In the genomic region with DNA sequence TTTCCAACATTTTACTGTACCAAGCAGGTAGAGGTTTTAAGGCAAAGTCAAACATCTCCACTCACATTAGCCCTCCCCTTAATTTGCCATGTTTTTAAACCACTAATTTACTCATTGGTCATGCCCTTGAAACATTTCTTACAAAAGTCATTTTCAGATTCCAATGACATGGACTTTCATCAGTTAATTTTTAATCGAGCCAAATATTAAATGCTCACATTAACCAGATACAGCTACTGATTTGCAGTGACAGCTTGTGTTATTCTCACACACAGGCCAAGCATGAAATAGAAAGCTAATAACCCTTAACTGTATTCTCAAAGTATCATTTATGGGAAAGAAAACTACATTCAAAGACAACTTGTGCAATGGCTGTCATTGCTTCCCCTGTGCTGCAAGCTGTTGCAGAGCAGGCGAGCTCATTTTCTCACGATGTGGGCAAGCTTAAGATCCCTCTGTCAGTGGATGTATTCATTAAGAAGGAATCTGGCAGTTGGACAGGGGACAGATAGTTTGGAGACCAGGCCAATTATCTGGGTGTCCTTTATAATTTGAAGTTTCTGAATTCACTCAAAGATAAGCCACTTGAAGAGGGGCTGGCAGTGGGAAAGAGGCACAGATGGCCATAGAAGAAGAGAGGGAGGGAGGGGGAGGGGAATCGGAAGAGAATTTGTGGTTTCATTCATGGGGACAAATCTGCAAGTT, we compare ENCODE assay signal across 8 mouse cellular contexts. TPM values are rescaled to one million over a fixed set of nuclear protein-coding genes. Genes with fewer than 3 reads are reported as not detected.
DNase-seq lines count a peak whose midpoint lies in the region; ATAC-seq and TF ChIP-seq lines count a peak whose summit lies in the region.
"Had no signal": no experiment of that assay in that cellular context is flagged by ENCODE, and none has a peak within 500 bp of the region (broad histone marks: within the 10 kb centered on the region; RNA-seq: fewer than 3 reads in every experiment).

No protein-coding gene starts in this region.

- no peak for TF ChIP-seq CTCF in CH12.LX (conservative IDR thresholded peaks at IDR 0.05 in 1 of 2, IDR thresholded peaks at IDR 0.05 in 1 of 2; ENCODE audit: low read depth in 2 of 2, low read length in 2 of 2)

- ATAC-seq in intestine, embryonic 16.5 days: 0 out of 2 replicates have a peak, but pooled peaks have one; percentile 17
- no peak for ATAC-seq in intestine, embryonic 15.5 days
- ATAC-seq in hindbrain, embryonic 16.5 days: peak; percentile 82

- no peaks in the 10 kb centered on the region for H3K9me3 ChIP-seq in intestine, embryonic 16.5 days (ENCODE audit: control insufficient read depth, low read length)
- no peaks in the 10 kb centered on the region for H3K9me3 ChIP-seq in intestine, embryonic 15.5 days
- H3K9me3 ChIP-seq in CH12.LX (replicated peaks; ENCODE audit: low read length): no peaks in the 10 kb centered on the region
- H3K9me3 ChIP-seq in hindbrain, embryonic 16.5 days (ENCODE audit: control insufficient read depth, low read length): no peaks in the 10 kb centered on the region

- H3K79me2 ChIP-seq in CH12.LX (replicated peaks; ENCODE audit: control insufficient read depth, extremely low read depth, insufficient read depth, poor library complexity, severe bottlenecking): peaks cover 18% of the 10 kb centered on the region

- TF ChIP-seq EP300 in CH12.LX (IDR thresholded peaks at IDR 0.05; ENCODE audit: low read length): no peak

- H3K4me3 ChIP-seq in intestine, embryonic 16.5 days (ENCODE audit: low read length): no peak overlapping the region
- no peak overlapping the region for H3K4me3 ChIP-seq in intestine, embryonic 15.5 days (replicated peaks)
- no peak overlapping the region for H3K4me3 ChIP-seq in CH12.LX (replicated peaks in 1 of 3; ENCODE audit: low read depth in 2 of 3, low read length in 2 of 3, poor library complexity in 1 of 3)
- H3K4me3 ChIP-seq in hindbrain, embryonic 16.5 days (ENCODE audit: low read length): no peak overlapping the region

- peaks cover 6% of the 10 kb centered on the region for H3K4me1 ChIP-seq in intestine, embryonic 16.5 days (ENCODE audit: control insufficient read depth, insufficient read depth, low read length)
- H3K4me1 ChIP-seq in intestine, embryonic 15.5 days (replicated peaks): no peaks in the 10 kb centered on the region
- peaks cover 5 to 51% of the 10 kb centered on the region in 2 experiments; a peak in 3 of 4 replicates for H3K4me1 ChIP-seq in CH12.LX (ENCODE audit: control insufficient read depth in 1 of 2, insufficient read depth in 2 of 2)
- H3K4me1 ChIP-seq in hindbrain, embryonic 16.5 days (ENCODE audit: control insufficient read depth, insufficient read depth, low read depth, low read length): no peaks in the 10 kb centered on the region; the same call in 1 of the 2 replicates

- no peaks in the 10 kb centered on the region for H3K27me3 ChIP-seq in intestine, embryonic 16.5 days (replicated peaks; ENCODE audit: control insufficient read depth, insufficient read depth, low read length)
- H3K27me3 ChIP-seq in intestine, embryonic 15.5 days (replicated peaks): no peaks in the 10 kb centered on the region
- no peaks in the 10 kb centered on the region for H3K27me3 ChIP-seq in CH12.LX (replicated peaks)
- no peaks in the 10 kb centered on the region for H3K27me3 ChIP-seq in hindbrain, embryonic 16.5 days (replicated peaks; ENCODE audit: control insufficient read depth, insufficient read depth, low read length)

- 58% methylated on average over 4 of the region's 4 CpGs for WGBS in intestine, embryonic 16.5 days
- WGBS in intestine, embryonic 15.5 days: 58% methylated on average over 4 of the region's 4 CpGs
- 40% methylated on average over 4 of the region's 4 CpGs for WGBS in hindbrain, embryonic 16.5 days

- H3K4me2 ChIP-seq in intestine, embryonic 16.5 days (ENCODE audit: low read depth, low read length): no peak overlapping the region
- H3K4me2 ChIP-seq in intestine, embryonic 15.5 days (replicated peaks): no peak overlapping the region
- H3K4me2 ChIP-seq in CH12.LX (ENCODE audit: insufficient read depth, low read depth, poor library complexity, severe bottlenecking): 0 out of 2 replicates have a peak overlapping the region, but pooled peaks have one; percentile 32
- H3K4me2 ChIP-seq in hindbrain, embryonic 16.5 days (ENCODE audit: low read length): 0 out of 2 replicates have a peak overlapping the region, but pooled peaks have one; percentile 10

- dilution Hi-C loops in CH12.LX (cut with MboI; ENCODE audit: extremely low pct_ligation_motif_present, extremely low pct_unique_long_range_greater_than_20kb, low sequenced_read_pairs): loop anchor here (25.0 kb wide), 1 partner anchor 165 kb away; no protein-coding TSS in a partner anchor

- no peak for TF ChIP-seq RAD21 in CH12.LX (IDR thresholded peaks at IDR 0.05; ENCODE audit: low read depth, low read length)

- no peaks in the 10 kb centered on the region; the same call in 1 of the 2 replicates for H3K36me3 ChIP-seq in intestine, embryonic 16.5 days (ENCODE audit: control insufficient read depth, insufficient read depth, low read length)
- H3K36me3 ChIP-seq in intestine, embryonic 15.5 days: no peaks in the 10 kb centered on the region
- peaks cover 0 to 7% of the 10 kb centered on the region in 2 experiments for H3K36me3 ChIP-seq in CH12.LX (replicated peaks in 1 of 2; ENCODE audit: control insufficient read depth in 1 of 2, insufficient read depth in 1 of 2, low read length in 1 of 2)
- H3K36me3 ChIP-seq in hindbrain, embryonic 16.5 days (ENCODE audit: control insufficient read depth, insufficient read depth, low read length): no peaks in the 10 kb centered on the region

- no peak overlapping the region for H3K27ac ChIP-seq in intestine, embryonic 16.5 days (ENCODE audit: low read length)
- H3K27ac ChIP-seq in intestine, embryonic 15.5 days: no peak overlapping the region
- no peak overlapping the region for H3K27ac ChIP-seq in CH12.LX (ENCODE audit: insufficient read depth, low read depth)
- peak overlapping the region; percentile 31; the same call in 1 of the 2 replicates for H3K27ac ChIP-seq in hindbrain, embryonic 16.5 days (ENCODE audit: low read depth, low read length)
- H3K27ac ChIP-seq: macrophage had no signal

- peak; percentile 54 for DNase-seq in 3T3-L1 (ENCODE audit: low read depth, low spot score)
- DNase-seq in CH12.LX (ENCODE audit: extremely low read depth): no peak
- no peak for DNase-seq in spleen, postnatal 36 days (ENCODE audit: low spot score in 2 of 2)
- no peak for DNase-seq in adrenal gland, postnatal 14 days

- no peak for TF ChIP-seq POLR2A in CH12.LX (IDR thresholded peaks at IDR 0.05; ENCODE audit: low read depth, low read length)

- in situ Hi-C loops in CH12.LX (cut with MboI; ENCODE audit: low pct_ligation_motif_present, low pct_unique_long_range_greater_than_20kb, low sequenced_read_pairs): loop anchor here (10.0 to 25.0 kb wide), 2 partner anchors 48 to 640 kb away; no protein-coding TSS in a partner anchor

- H3K9ac ChIP-seq in intestine, embryonic 16.5 days (ENCODE audit: low read depth, low read length): no peak overlapping the region
- H3K9ac ChIP-seq in intestine, embryonic 15.5 days: no peak overlapping the region
- H3K9ac ChIP-seq in CH12.LX (ENCODE audit: insufficient read depth, low read depth): no peak overlapping the region
- H3K9ac ChIP-seq in hindbrain, embryonic 16.5 days (ENCODE audit: low read depth, low read length): no peak overlapping the region

TF ChIP-seq in CH12.LX, 34 proteins besides CTCF, POLR2A, EP300 and RAD21:
- TF ChIP-seq MEF2A (IDR thresholded peaks at IDR 0.05; ENCODE audit: borderline replicate concordance, low read depth, low read length): no peak
- TF ChIP-seq SMC3 (IDR thresholded peaks at IDR 0.05; ENCODE audit: low read depth, low read length): no peak
- no peak for TF ChIP-seq CHD2 (IDR thresholded peaks at IDR 0.05; ENCODE audit: low read length)
- no peak for TF ChIP-seq JUN (IDR thresholded peaks at IDR 0.05; ENCODE audit: insufficient read depth, low read depth, low read length)
- no peak for TF ChIP-seq ETS1 (conservative IDR thresholded peaks at IDR 0.05; ENCODE audit: low read depth, low read length)
- TF ChIP-seq ZC3H11A (IDR thresholded peaks at IDR 0.05; ENCODE audit: low read depth, low read length): no peak
- TF ChIP-seq USF2 (conservative IDR thresholded peaks at IDR 0.05; ENCODE audit: low read depth, low read length): no peak
- no peak for TF ChIP-seq BHLHE40 (IDR thresholded peaks at IDR 0.05; ENCODE audit: low read depth, low read length)
- TF ChIP-seq USF1 (IDR thresholded peaks at IDR 0.05; ENCODE audit: low read depth, low read length): no peak
- no peak for TF ChIP-seq PAX5 (IDR thresholded peaks at IDR 0.05; ENCODE audit: low read length)
- no peak for TF ChIP-seq ZMIZ1 (IDR thresholded peaks at IDR 0.05; ENCODE audit: low read depth, low read length)
- TF ChIP-seq MAFK (IDR thresholded peaks at IDR 0.05; ENCODE audit: insufficient replicate concordance, low read length): no peak
- no peak for TF ChIP-seq E2F4 (IDR thresholded peaks at IDR 0.05; ENCODE audit: insufficient replicate concordance, low read depth, low read length)
- TF ChIP-seq MAZ (IDR thresholded peaks at IDR 0.05; ENCODE audit: low read depth, low read length): no peak
- TF ChIP-seq CHD1 (IDR thresholded peaks at IDR 0.05; ENCODE audit: low read depth, low read length): no peak
- no peak for TF ChIP-seq MAX (IDR thresholded peaks at IDR 0.05; ENCODE audit: low read length)
- no peak for TF ChIP-seq POLR2AphosphoS2 (IDR thresholded peaks at IDR 0.05; ENCODE audit: low read depth, low read length)

RNA-seq across cellular contexts. Expression of gene Bcl2, which starts 11.5 kb away (rescaled TPM):
- polyA plus RNA-seq in intestine, embryonic 16.5 days (2015; fragmentation: Nextera tagmentation; extraction: Ambion mirVana): 10.1 and 11.9 TPM in 2 replicates
- polyA plus RNA-seq in intestine, embryonic 15.5 days (2015; fragmentation: Nextera tagmentation; extraction: Ambion mirVana): 13.2 and 13.9 TPM in 2 replicates
- 7.6 and 13.6 TPM in 2 replicates for total RNA-seq in CH12.LX (2012; rRNA removed)
- 8.7 and 9.6 TPM in 2 replicates for total RNA-seq in CH12.LX (2014; rRNA removed)
- polyA plus RNA-seq in CH12.LX (2012; ENCODE audit: insufficient read length, low read depth): 4.5 and 4.7 TPM in 2 replicates
- 16.4 and 17.5 TPM in 2 replicates for polyA plus RNA-seq in hindbrain, embryonic 16.5 days (2015; fragmentation: Nextera tagmentation; extraction: Ambion mirVana)
- total RNA-seq in adrenal gland, postnatal 14 days (2021): 6.0 and 10.1 TPM in 2 replicates

RNA-seq across cellular contexts. Expression of gene Kdsr, which starts 56.9 kb away (rescaled TPM):
- polyA plus RNA-seq in intestine, embryonic 16.5 days (2015; fragmentation: Nextera tagmentation; extraction: Ambion mirVana): 14.9 and 17.1 TPM in 2 replicates
- 13.2 and 14.9 TPM in 2 replicates for polyA plus RNA-seq in intestine, embryonic 15.5 days (2015; fragmentation: Nextera tagmentation; extraction: Ambion mirVana)
- 4.7 and 6.4 TPM in 2 replicates for total RNA-seq in CH12.LX (2012; rRNA removed)
- total RNA-seq in CH12.LX (2014; rRNA removed): 3.3 and 3.8 TPM in 2 replicates
- 6.3 and 8.5 TPM in 2 replicates for polyA plus RNA-seq in CH12.LX (2012; ENCODE audit: insufficient read length, low read depth)
- polyA plus RNA-seq in hindbrain, embryonic 16.5 days (2015; fragmentation: Nextera tagmentation; extraction: Ambion mirVana): 14.9 and 16.3 TPM in 2 replicates
- 27.7 and 29.2 TPM in 2 replicates for total RNA-seq in adrenal gland, postnatal 14 days (2021)

Comparison
In these comparisons a context has a peak if more than half of its experiments do, and no peak if none do; other contexts are left out.
1. H3K4me2 ChIP-seq: peak in CH12.LX (single experiment) and hindbrain, embryonic 16.5 days (single experiment); none in intestine, embryonic 16.5 days (single experiment) and intestine, embryonic 15.5 days (single experiment).